Mouse (Mus musculus): ENCODE results near the gene Inafm2.

The Inafm2 gene

DNA sequence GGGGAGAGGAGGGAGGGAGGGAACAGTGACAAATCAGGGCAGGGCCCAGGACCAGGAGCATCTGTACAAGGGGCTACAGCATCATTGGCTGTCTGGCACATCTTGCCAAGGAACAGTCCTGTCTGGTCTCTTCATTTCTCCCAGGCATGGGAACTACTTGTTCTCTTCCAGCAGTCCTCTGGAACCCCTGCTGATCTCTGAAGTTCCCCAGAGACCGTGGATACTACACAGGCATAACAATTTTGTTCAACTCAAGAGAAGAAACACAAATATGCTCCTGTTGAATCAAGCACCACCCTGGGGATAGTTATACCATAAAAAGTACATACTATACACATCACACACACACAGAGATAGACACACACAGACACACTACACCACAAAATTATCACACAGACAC, 35.6 kb downstream of the Inafm2 start:
- CTCF ChIA-PET: no interaction called here
- POLR2A ChIA-PET: interaction anchor here in 1 of 4 experiments (0.6 to 0.7 kb wide), 2 partner anchors 11 to 1872 kb away, joined by 3 to 5 read pairs; no protein-coding TSS in a partner anchor

DNA sequence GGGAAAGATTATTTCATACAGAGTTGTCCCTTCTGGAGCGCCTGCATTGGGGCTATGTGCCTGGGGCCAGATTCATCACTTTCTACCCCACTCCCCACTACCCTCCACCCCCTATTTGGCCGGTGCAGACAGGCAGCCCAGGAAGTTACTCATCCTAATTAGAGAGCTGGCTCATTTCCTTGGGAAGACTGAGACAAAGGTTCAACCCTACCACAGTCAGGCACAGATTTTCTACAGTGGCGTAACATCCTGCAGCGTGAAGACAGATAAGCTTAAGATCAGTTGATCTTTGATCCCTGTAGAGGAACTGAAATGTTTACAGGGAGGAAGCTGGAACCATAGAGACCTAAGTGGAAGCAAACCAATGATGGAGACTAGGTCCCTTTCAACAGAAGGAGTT, 36.7 kb downstream of the Inafm2 start:
- ChIA-PET POLR2A (interaction anchor here in 1 of 4 experiments (1.9 kb wide), 1 partner anchor 33 kb away, joined by 4 read pairs; no protein-coding TSS in a partner anchor), CTCF (no interaction called here)

DNA sequence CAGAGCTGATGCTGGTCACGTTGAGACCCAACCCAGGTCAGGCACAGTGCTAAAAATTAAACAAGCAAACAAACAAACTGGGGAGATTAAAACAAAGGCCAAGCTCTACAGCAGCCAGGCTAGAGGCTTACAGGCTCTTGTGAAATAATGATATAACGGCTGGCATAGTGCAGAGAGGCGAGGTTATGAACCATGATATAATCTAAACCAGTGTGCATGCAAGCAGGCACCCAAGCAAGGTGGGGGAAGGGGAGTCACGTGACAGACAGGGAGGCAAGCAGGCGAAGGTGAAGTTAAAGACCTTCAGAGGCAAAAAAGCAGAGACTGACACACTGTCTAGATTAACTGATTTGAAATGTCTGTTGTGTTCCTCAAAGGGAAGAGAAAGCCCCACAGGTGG, 37.5 kb downstream of the Inafm2 start:
- ChIA-PET POLR2A (interaction anchor here in 1 of 4 experiments (1.9 kb wide), 1 partner anchor 32 kb away, joined by 4 read pairs; no protein-coding TSS in a partner anchor), CTCF (no interaction called here)

DNA sequence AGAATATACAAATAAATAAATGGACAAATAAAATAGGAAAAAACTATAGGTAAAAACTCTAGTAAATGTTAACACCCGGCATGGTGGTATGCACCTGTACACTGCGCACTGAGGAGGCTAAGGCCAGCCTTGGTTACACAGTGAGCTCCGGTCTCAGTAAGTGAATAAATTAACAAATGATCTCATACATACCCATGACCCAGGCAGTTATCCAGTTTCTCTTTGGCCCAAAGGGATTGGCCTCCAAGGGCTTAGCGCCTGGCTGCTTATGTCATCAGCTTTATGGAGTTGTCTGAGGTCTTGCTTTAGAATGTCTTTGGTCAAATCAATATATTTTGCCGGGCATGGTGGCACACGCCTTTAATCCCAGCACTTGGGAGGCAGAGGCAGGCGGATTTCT, 38.1 kb downstream of the Inafm2 start:
- POLR2A ChIA-PET: interaction anchor here in 1 of 4 experiments (1.9 kb wide), 1 partner anchor 31 kb away, joined by 4 read pairs; no protein-coding TSS in a partner anchor
- CTCF ChIA-PET: no interaction called here

DNA sequence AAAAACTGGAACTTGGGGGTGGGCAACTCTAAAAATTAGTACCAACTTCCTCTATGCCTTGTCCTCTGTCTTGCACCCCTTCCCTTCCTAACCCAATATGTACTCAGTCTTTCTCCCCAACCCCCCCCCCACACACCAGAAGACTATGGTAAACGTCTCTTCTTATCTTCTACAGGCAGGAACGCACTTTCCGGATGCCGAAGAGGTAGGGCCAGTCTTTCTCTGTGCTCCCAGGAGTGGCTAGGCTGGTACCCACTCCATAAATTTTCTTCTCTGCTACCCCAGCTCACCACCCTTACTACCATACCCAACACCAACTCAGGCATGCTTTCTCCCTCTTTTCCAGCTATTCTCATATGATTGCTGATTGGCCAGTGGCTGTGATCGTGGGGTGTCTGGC, 41.0 kb downstream of the Inafm2 start:
- ChIA-PET POLR2A (interaction anchor here in 1 of 4 experiments (0.8 kb wide), 1 partner anchor 9 kb away, joined by 3 read pairs; no protein-coding TSS in a partner anchor), CTCF (interaction anchor here in 1 of 4 experiments (0.6 to 1.1 kb wide), 2 partner anchors 18 to 24 kb away, joined by 4 to 6 read pairs; partner anchors contain the start of gene Ccdc9b)

DNA sequence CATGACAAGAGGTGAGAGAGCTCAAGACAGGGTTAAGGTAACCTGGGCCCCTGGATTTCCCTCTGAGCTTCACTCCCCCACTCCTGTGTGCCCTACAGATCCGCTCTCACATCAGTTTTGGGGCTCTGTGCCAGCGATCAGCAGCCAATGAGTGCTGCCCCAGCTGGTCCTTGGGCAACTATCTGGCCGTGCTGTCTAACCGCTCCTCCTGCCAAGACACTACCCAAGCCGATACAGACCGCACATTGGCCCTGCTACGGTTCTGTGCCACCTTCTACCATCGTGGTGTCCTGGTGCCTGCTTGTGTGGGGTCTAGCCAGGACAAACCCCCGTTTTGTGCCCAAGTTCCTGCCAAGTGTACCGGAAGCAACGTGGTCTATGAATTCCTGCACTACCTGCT, 43.9 kb downstream of the Inafm2 start:
- ChIA-PET POLR2A (interaction anchor here in 3 of 4 experiments (0.5 to 2.4 kb wide), 6 partner anchors 10 to 401 kb away, joined by 3 to 7 read pairs (median 4); partner anchors contain the start of genes Ccdc9b (in 1 of the 3), Disp2 (in 1 of the 3), Eif2ak4 (in 1 of the 3) and Inafm2 (in 1 of the 3)), CTCF (interaction anchor here in 3 of 4 experiments (0.6 to 2.8 kb wide), 3 partner anchors 25 to 111 kb away, joined by 3 to 13 read pairs (median 4); partner anchors contain the start of gene Ccdc9b (in 1 of the 3))

DNA sequence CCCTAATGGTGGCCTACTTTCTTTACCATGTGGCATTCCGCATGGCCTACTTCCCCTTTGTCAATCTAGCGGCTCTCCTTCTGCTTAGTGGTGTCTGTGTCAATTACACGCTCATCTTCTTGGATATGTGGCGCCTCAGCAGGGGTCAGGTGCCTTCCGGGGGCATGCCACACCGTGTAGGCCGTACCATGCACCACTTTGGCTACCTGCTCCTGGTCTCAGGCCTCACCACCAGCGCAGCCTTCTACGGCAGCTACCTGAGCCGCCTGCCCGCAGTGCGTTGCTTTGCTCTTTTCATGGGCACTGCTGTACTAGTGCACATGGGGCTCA, 44.6 kb downstream of the Inafm2 start:
- ChIA-PET POLR2A (interaction anchor here in 2 of 4 experiments (0.9 to 2.4 kb wide), 3 partner anchors 16 to 90 kb away, joined by 3 to 7 read pairs (median 4); no protein-coding TSS in a partner anchor), CTCF (interaction anchor here in 3 of 4 experiments (0.6 to 2.8 kb wide), 9 partner anchors 11 to 528 kb away, joined by 3 to 13 read pairs (median 4); partner anchors contain the start of genes Ccdc9b (in 1 of the 3), Disp2 (in 1 of the 3) and Knstrn (in 1 of the 3))

DNA sequence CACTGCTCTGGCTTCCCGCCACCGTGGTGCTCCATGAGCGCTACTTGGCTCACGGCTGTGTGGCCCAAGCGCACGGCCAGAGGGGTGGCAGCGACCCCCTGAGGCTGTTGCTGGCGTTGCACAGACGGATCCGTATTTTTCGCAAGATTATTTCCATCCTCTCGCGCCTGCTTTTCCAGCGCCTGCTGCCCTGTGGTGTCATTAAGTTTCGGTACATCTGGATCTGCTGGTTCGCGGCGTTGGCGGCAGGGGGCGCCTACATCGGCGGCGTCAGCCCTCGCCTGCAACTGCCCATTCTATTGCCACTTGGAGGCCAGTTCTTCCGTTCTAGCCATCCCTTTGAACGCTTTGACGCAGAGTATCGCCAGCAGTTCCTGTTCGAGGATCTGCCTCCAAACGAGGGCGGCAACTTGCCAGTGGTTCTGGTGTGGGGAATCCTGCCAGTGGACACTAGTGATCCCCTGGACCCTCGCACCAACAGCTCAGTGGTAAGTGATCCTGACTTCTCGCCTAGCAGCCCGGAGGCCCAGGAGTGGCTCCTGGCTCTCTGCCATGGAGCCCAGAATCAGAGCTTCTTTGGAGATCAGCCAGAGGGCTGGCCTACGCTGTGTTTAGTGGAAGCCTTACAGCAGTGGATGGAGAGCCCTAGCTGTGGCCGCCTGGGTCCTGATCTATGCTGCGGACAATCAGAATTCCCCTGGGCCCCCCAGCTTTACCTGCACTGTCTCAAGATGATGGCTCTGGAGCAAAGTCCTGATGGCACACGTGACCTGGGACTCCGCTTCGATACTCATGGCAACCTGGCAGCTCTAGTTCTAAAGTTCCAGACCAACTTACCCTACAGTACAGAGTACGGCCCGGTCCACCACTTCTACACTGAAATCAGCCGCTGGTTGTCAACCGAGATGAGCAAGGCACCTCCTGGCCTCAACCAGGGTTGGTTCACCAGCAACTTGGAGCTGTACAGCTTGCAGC, 45.3 kb downstream of the Inafm2 start:
- POLR2A ChIA-PET: interaction anchor here in 3 of 4 experiments (0.6 to 2.4 kb wide), 11 partner anchors 16 to 280 kb away, joined by 3 to 9 read pairs (median 3); partner anchors contain the start of gene Knstrn (in 2 of the 3)

DNA sequence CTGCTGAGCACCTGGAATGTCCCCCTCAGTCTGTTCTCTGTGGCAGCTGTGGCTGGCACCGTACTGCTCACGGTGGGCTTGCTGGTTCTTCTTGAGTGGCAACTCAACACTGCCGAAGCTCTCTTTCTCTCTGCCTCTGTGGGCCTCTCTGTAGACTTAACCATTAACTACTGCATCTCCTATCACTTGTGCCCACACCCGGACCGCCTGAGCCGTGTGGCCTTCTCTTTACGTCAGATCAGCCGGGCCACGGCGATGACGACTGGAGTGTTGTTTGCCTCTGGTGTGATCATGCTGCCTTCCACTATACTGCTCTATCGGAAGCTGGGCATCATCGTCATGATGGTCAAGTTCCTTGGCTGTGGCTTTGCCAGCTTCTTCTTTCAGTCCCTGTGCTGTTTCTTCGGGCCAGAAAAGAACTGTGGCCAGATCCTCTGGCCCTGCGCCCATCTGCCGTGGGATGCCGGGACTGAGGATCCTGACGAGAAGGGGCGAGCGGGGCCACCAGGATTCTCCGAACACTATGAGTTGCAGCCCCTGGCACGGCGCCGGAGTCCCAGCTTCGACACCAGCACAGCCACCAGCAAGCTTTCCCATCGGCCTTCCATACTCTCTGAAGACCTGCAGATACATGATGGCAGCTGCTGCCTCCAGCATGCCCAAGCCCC, 46.2 kb downstream of the Inafm2 start:
- CTCF ChIA-PET: interaction anchor here in 3 of 4 experiments (0.7 to 2.7 kb wide), 12 partner anchors 12 to 398 kb away, joined by 3 to 13 read pairs (median 4); partner anchors contain the start of genes Ankrd63 (in 1 of the 3), Disp2 (in 1 of the 3), Ivd (in 1 of the 3) and Knstrn (in 1 of the 3)
- POLR2A ChIA-PET: interaction anchor here in 3 of 4 experiments (0.6 to 2.3 kb wide), 10 partner anchors 15 to 281 kb away, joined by 3 to 9 read pairs (median 3); partner anchors contain the start of gene Knstrn (in 2 of the 3)

More for the DNA sequence above, 45.3 kb downstream of the Inafm2 start:
- CTCF ChIA-PET: interaction anchor here (0.6 to 2.8 kb wide), 19 partner anchors 11 to 528 kb away, joined by 3 to 13 read pairs (median 4); partner anchors contain the start of genes Ankrd63 (in 1 of the 4), Ccdc9b (in 1 of the 4), Disp2 (in 1 of the 4) and Ivd (in 1 of the 4)

DNA sequence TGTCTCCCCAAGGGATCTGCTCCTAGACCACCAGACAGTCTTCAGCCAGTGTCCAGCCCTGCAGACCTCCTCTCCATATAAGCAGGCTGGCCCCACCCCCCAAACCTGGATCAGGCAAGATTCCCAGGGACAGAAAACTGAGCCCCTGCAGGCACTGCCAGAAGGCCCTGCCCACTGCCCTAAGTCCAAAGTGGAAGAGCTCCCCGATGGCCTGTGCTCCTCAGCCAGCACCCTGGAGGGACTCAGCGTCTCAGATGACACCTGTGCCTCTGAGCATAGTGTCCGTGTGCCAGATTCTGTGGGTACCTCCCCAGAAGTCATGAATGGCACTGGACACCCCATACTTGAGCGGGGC, 46.7 kb downstream of the Inafm2 start:
- ChIA-PET CTCF (interaction anchor here in 3 of 4 experiments (1.0 to 2.7 kb wide), 4 partner anchors 13 to 88 kb away, joined by 4 to 13 read pairs (median 8); partner anchors contain the start of genes Ankrd63 (in 1 of the 3) and Disp2 (in 1 of the 3)), POLR2A (interaction anchor here in 1 of 4 experiments (0.6 to 2.3 kb wide), 4 partner anchors 12 to 109 kb away, joined by 3 to 9 read pairs (median 3); partner anchors contain the start of gene Knstrn)

DNA sequence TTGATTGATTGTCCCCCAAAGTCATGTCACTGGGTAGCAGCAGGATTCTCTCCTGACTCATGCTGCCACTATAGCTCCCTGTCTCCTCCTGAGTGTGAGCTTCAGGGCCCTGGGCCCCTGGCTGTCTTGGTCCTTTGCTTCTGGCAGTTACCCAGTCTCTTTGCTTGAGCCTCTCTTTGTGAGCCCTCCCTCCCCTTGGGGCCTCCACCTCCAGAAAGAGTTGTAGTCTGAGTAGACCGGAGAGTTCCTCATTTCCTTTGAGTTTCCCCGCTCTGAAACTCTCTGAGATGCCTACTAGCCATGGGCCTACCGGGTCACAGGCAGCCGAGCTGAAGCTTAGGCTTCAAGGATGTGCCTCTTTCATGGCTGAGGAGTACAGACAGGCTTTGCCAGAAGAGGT, 48.1 kb downstream of the Inafm2 start:
- CTCF ChIA-PET: interaction anchor here in 3 of 4 experiments (0.6 to 1.2 kb wide), 3 partner anchors 26 to 307 kb away, joined by 3 read pairs; no protein-coding TSS in a partner anchor

More for the DNA sequence above, 48.1 kb downstream of the Inafm2 start:
- POLR2A ChIA-PET: no interaction called here
